In the genomic region with DNA sequence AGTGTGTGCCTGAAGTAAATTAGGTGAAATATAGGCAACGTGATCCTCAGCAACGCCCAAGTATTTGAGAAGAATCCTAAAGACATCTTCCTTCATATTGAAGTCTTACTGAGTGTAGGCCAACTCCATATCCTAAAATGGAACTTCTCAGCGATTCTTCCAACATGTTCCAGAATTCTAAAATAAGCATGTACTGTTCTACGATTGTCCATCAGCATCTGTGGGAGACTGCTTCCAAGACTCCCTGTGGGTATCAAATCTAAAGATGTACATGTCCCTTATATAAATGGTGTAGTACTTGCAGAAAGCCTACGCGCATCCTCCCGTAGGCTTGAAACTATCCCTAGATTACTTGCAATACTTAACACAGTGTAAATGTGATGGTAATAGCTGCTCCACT, we compare ENCODE assay signal across 7 mouse cellular contexts.
"Had no signal": no experiment of that assay in that cellular context is flagged by ENCODE, and none has a peak within 500 bp of the region (broad histone marks: within the 10 kb centered on the region; RNA-seq: fewer than 3 reads in every experiment).

No protein-coding gene starts in this region.

- DNase-seq: kidney, adult 8-10 months; kidney, postnatal 25 days; layer of hippocampus, adult 9-11 months; layer of hippocampus, postnatal 36 days; lung, embryonic 14.5 days; lung, postnatal 14 days; thymus, postnatal 4 days had no signal
